10 mouse cellular contexts compared by ENCODE assay signal in the genomic region with DNA sequence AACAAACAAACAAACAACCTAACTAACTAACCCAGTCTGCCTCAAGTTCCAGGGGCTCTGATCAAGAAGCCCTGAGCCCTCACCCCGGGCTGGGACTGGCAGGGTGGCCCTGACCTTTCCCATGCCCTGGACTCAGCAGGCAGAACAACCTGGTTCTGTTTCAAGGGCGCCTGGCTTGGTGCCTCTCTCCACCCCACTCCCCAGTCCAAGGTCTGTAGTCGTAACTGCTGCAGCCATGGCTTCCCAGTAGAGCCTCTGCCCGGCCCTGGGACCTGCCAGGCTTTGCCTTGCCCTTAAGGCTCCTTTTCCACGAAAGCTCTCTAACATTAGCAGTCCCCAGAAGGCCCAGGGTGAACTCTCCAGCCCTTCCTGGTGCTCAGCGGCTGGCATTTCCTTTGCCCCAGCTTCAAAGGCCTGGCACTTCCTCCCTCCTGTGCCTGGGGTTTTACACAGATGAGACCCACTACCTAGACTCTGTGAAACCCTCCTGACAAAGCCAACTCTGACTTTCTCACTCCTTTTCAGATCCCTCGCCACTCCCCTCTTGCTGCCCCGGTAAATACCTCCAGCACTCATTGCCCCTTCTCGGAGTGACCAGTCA. TPM values are rescaled to one million over a fixed set of nuclear protein-coding genes. Genes with fewer than 3 reads are reported as not detected.
DNase-seq lines count a peak whose midpoint lies in the region; ATAC-seq and TF ChIP-seq lines count a peak whose summit lies in the region.
"Had no signal": no experiment of that assay in that cellular context is flagged by ENCODE, and none has a peak within 500 bp of the region (broad histone marks: within the 10 kb centered on the region; RNA-seq: fewer than 3 reads in every experiment).

No protein-coding gene starts in this region.

- H3K4me1 ChIP-seq in heart, embryonic 12.5 days (replicated peaks): peaks cover 4% of the 10 kb centered on the region
- no peaks in the 10 kb centered on the region for H3K4me1 ChIP-seq in hindbrain, postnatal 0 days (ENCODE audit: insufficient read depth, low read length)

- peak overlapping the region; percentile 20; the same call in 1 of the 2 replicates for H3K9ac ChIP-seq in heart, embryonic 12.5 days
- H3K9ac ChIP-seq in hindbrain, postnatal 0 days (replicated peaks; ENCODE audit: low read length): no peak overlapping the region
- H3K9ac ChIP-seq: neural tube, embryonic 13.5 days had no signal

- no peaks in the 10 kb centered on the region for H3K36me3 ChIP-seq in heart, embryonic 12.5 days
- H3K36me3 ChIP-seq in hindbrain, postnatal 0 days (ENCODE audit: insufficient read depth, low read length): no peaks in the 10 kb centered on the region
- H3K36me3 ChIP-seq: neural tube, embryonic 13.5 days had no signal

- no peak overlapping the region for H3K4me2 ChIP-seq in heart, embryonic 12.5 days
- H3K4me2 ChIP-seq in hindbrain, postnatal 0 days (ENCODE audit: low read depth, low read length): no peak overlapping the region
- H3K4me2 ChIP-seq: neural tube, embryonic 13.5 days had no signal

- WGBS in heart, embryonic 12.5 days: 72% methylated on average over 9 of the region's 9 CpGs
- 44% methylated on average over 9 of the region's 9 CpGs for WGBS in hindbrain, postnatal 0 days

- no peak for DNase-seq in heart, postnatal 25 days (ENCODE audit: low spot score)
- peak; percentile 50 to 60 for DNase-seq in adrenal gland, postnatal 4 days (ENCODE audit: low spot score in 2 of 2)
- peak; percentile 79 for DNase-seq in skeletal muscle tissue, adult 2 months (ENCODE audit: low read depth, low spot score)
- DNase-seq in Muller cell, postnatal 12 days (ENCODE audit: inconsistent ontology term): no peak
- no peak for DNase-seq in hindbrain, postnatal 0 days (ENCODE audit: low spot score)
- DNase-seq: cerebellum, postnatal 10 days had no signal

- no peaks in the 10 kb centered on the region for H3K9me3 ChIP-seq in heart, embryonic 12.5 days (replicated peaks)
- H3K9me3 ChIP-seq in hindbrain, postnatal 0 days (ENCODE audit: low read length): no peaks in the 10 kb centered on the region
- H3K9me3 ChIP-seq: neural tube, embryonic 13.5 days had no signal

- no peak overlapping the region for H3K27ac ChIP-seq in heart, embryonic 12.5 days (ENCODE audit: poor library complexity, severe bottlenecking)
- H3K27ac ChIP-seq in hindbrain, postnatal 0 days: no peak overlapping the region
- H3K27ac ChIP-seq: neural tube, embryonic 13.5 days had no signal

- intact Hi-C loops in heart, postnatal 25 days (cut with DNase I): loop anchor here (2.0 to 5.0 kb wide), 2 partner anchors 41 to 89 kb away; no protein-coding TSS in a partner anchor

- TF ChIP-seq CTCF in hindbrain, postnatal 0 days (IDR thresholded peaks at IDR 0.05; ENCODE audit: low read depth): no peak

- no peak overlapping the region for H3K4me3 ChIP-seq in heart, embryonic 12.5 days
- H3K4me3 ChIP-seq in hindbrain, postnatal 0 days (ENCODE audit: low read length): no peak overlapping the region
- H3K4me3 ChIP-seq: neural tube, embryonic 13.5 days had no signal

- no peaks in the 10 kb centered on the region for H3K27me3 ChIP-seq in heart, embryonic 12.5 days (replicated peaks)
- no peaks in the 10 kb centered on the region for H3K27me3 ChIP-seq in hindbrain, postnatal 0 days (ENCODE audit: insufficient read depth, low read length)
- H3K27me3 ChIP-seq: neural tube, embryonic 13.5 days had no signal

- no peak for ATAC-seq in heart, embryonic 12.5 days (ENCODE audit: insufficient number of reproducible peaks, low FRiP score)
- ATAC-seq in CD4-positive, CD25-positive, alpha-beta regulatory T cell, adult 4 months: peak; percentile 32
- no peak for ATAC-seq in frontal cortex, adult (ENCODE audit: low TSS enrichment)
- no peak; the same call in 1 of the 2 replicates for ATAC-seq in hindbrain, postnatal 0 days

RNA-seq across cellular contexts. Expression of a gene that starts 6.2 kb away (rescaled TPM):
- 122 and 144 TPM in 2 replicates for polyA plus RNA-seq in heart, embryonic 12.5 days (2016; fragmentation: Nextera tagmentation; extraction: Ambion mirVana)
- 100 to 1,000 TPM in 1 of 2 experiments, 10 to 100 TPM in 1; 91.2 to 111 TPM for total RNA-seq in heart, postnatal 25 days (2021)
- polyA plus RNA-seq in CD4-positive, CD25-positive, alpha-beta regulatory T cell, adult 4 months (2017; shearing (Covaris generic)): 10 to 100 TPM; 15.9 to 23.4 TPM
- total RNA-seq in adrenal gland, postnatal 4 days (2021): 100 to 1,000 TPM; 279 to 303 TPM
- total RNA-seq in hindbrain, postnatal 0 days (2014; rRNA removed): 40.0 and 43.8 TPM in 2 replicates
- polyA plus RNA-seq in hindbrain, postnatal 0 days (2015; fragmentation: Nextera tagmentation; extraction: Ambion mirVana): 23.0 and 23.4 TPM in 2 replicates

RNA-seq across cellular contexts. Expression of a gene that starts 59.7 kb away (rescaled TPM):
- 1.7 and 2.2 TPM in 2 replicates for polyA plus RNA-seq in heart, embryonic 12.5 days (2016; fragmentation: Nextera tagmentation; extraction: Ambion mirVana)
- 10 to 100 TPM; 52.8 to 68.3 TPM for total RNA-seq in heart, postnatal 25 days (2021)
- 1 to 10 TPM; 1.5 to 2.8 TPM for polyA plus RNA-seq in CD4-positive, CD25-positive, alpha-beta regulatory T cell, adult 4 months (2017; shearing (Covaris generic))
- 10 to 100 TPM; 10.1 to 15.9 TPM for total RNA-seq in adrenal gland, postnatal 4 days (2021)
- 15.3 and 22.4 TPM in 2 replicates for total RNA-seq in hindbrain, postnatal 0 days (2014; rRNA removed)
- polyA plus RNA-seq in hindbrain, postnatal 0 days (2015; fragmentation: Nextera tagmentation; extraction: Ambion mirVana): 16.6 and 17.5 TPM in 2 replicates

Comparison
In these comparisons a context has a peak if more than half of its experiments do, and no peak if none do; other contexts are left out.
1. DNase-seq: peak in adrenal gland, postnatal 4 days (2 of 2) and skeletal muscle tissue, adult 2 months (single experiment); none in heart, postnatal 25 days (single experiment), Muller cell, postnatal 12 days (single experiment) and hindbrain, postnatal 0 days (single experiment).